Mouse (Mus musculus) spleen, adult 2 months (tissue): ENCODE measurements at regions not wholly inside any gene's neighbourhood (a gene's known extent, or its start where the extent isn't known, plus 50 kb on each side); places are given as distances from the start of the nearest gene placed in this dataset.

Experiments
- CTCF ChIP-seq: fragments of 200-500 bp; IDR thresholded peaks from 2 replicates; pipeline ENCODE4 v1.5.1; 2011; ENCODE audit warnings: mild to moderate bottlenecking, inconsistent platforms; ENCODE audit not compliant: insufficient read depth, insufficient read length, insufficient replicate concordance; ENCODE audit errors: extremely low read depth
- POLR2A ChIP-seq: fragments of 200-500 bp; IDR thresholded peaks from 2 replicates; pipeline ENCODE4 v1.6.1; 2011; ENCODE audit warnings: low read depth, low read length, inconsistent platforms

DNA sequence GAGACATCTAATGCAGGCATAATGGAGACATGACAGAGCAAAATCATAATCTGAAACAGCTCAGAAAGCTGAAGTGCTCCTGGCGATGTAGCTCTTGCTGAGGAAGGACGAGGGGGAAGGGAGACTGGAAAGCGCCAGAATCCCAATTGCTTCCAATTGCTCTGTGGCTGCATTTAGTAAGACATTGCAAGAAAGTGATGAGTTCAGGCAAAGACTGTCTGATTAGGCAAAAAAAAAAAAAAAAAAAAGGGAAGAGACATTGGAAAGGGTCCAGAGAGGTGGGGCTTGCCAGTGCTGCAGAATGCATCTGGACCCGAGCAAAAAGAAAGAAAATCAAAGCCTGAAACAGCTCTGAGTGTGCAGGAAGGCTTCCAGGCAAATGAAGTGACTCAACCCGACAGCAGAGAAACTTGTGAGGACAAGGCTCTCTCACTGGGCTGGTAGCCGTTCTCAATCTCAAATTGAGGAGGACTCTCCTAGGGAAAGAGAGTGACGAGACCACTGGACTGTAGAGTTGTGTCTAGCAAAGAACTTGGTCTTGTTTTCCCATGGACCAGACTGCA is 94.8 kb upstream of the Grip1 start:
- TF ChIP-seq CTCF (no peak), POLR2A (no peak)
